8 mouse cellular contexts compared by ENCODE assay signal in genomic region chr7:44997940-44998428, GRCm38 (mm10). TPM values are rescaled to one million over a fixed set of nuclear protein-coding genes. Genes with fewer than 3 reads are reported as not detected.
DNase-seq lines count a peak whose midpoint lies in the region; ATAC-seq lines count a peak whose summit lies in the region.

No protein-coding gene starts in this region.

- DNase-seq in kidney, adult 18-20 months = no peak
- no peak for DNase-seq in embryonic facial prominence, embryonic 10.5 days (ENCODE audit: low spot score)
- no peak for DNase-seq in c-Kit-positive CD71-positive TER-119-positive erythroid progenitor cells, embryonic 14.5 days (ENCODE audit: low spot score)
- DNase-seq in B cell, adult 2 months = no peak
- no peak for DNase-seq in adrenal gland, postnatal 4 days (ENCODE audit: low spot score in 2 of 2)

- peak overlapping the region; percentile 96 for H3K4me2 ChIP-seq in kidney, embryonic 16.5 days (replicated peaks; ENCODE audit: low read depth, low read length)
- peak overlapping the region; percentile 65 for H3K4me2 ChIP-seq in hindbrain, embryonic 15.5 days
- peak overlapping the region; percentile 90 for H3K4me2 ChIP-seq in midbrain, embryonic 16.5 days (ENCODE audit: low read length)

- ATAC-seq in kidney, embryonic 16.5 days (ENCODE audit: low FRiP score, low TSS enrichment) = peak; percentile 2; the same call in 1 of the 2 replicates
- ATAC-seq in hindbrain, embryonic 15.5 days (ENCODE audit: low FRiP score, low read depth) = no peak
- peak; percentile 4; the same call in 1 of the 2 replicates for ATAC-seq in midbrain, embryonic 16.5 days

- H3K9me3 ChIP-seq in kidney, embryonic 16.5 days (ENCODE audit: low read length) = no peaks in the 10 kb centered on the region
- H3K9me3 ChIP-seq in embryonic facial prominence, embryonic 10.5 days = no peaks in the 10 kb centered on the region
- H3K9me3 ChIP-seq in hindbrain, embryonic 15.5 days = no peaks in the 10 kb centered on the region
- H3K9me3 ChIP-seq in midbrain, embryonic 16.5 days (replicated peaks; ENCODE audit: control insufficient read depth, low read length, poor library complexity, severe bottlenecking) = no peaks in the 10 kb centered on the region

- H3K4me1 ChIP-seq in kidney, embryonic 16.5 days (ENCODE audit: insufficient read depth, low read length) = peaks cover 40% of the 10 kb centered on the region
- H3K4me1 ChIP-seq in embryonic facial prominence, embryonic 10.5 days = peaks cover 36% of the 10 kb centered on the region
- H3K4me1 ChIP-seq in hindbrain, embryonic 15.5 days (replicated peaks) = peaks cover 24% of the 10 kb centered on the region
- peaks cover 19% of the 10 kb centered on the region for H3K4me1 ChIP-seq in midbrain, embryonic 16.5 days (ENCODE audit: control insufficient read depth, insufficient read depth, low read length)

- 3% methylated on average over 15 of the region's 15 CpGs for WGBS in kidney, embryonic 16.5 days
- WGBS in embryonic facial prominence, embryonic 10.5 days = 6% methylated on average over 15 of the region's 15 CpGs
- 3% methylated on average over 15 of the region's 15 CpGs for WGBS in hindbrain, embryonic 15.5 days
- WGBS in midbrain, embryonic 16.5 days = 4% methylated on average over 15 of the region's 15 CpGs

- peak overlapping the region; percentile 95 for H3K27ac ChIP-seq in kidney, embryonic 16.5 days (ENCODE audit: low read length)
- H3K27ac ChIP-seq in embryonic facial prominence, embryonic 10.5 days (replicated peaks) = peak overlapping the region; percentile 95
- H3K27ac ChIP-seq in hindbrain, embryonic 15.5 days (replicated peaks) = peak overlapping the region; percentile 51
- peak overlapping the region; percentile 78 for H3K27ac ChIP-seq in midbrain, embryonic 16.5 days (ENCODE audit: low read length)

- H3K4me3 ChIP-seq in kidney, embryonic 16.5 days (ENCODE audit: low read length) = peak overlapping the region; percentile 89
- peak overlapping the region; percentile 84 for H3K4me3 ChIP-seq in embryonic facial prominence, embryonic 10.5 days
- peak overlapping the region; percentile 45 for H3K4me3 ChIP-seq in hindbrain, embryonic 15.5 days
- H3K4me3 ChIP-seq in midbrain, embryonic 16.5 days (ENCODE audit: low read depth, low read length) = peak overlapping the region; percentile 64

- peaks cover 54% of the 10 kb centered on the region for H3K36me3 ChIP-seq in kidney, embryonic 16.5 days (ENCODE audit: insufficient read depth, low read length)
- H3K36me3 ChIP-seq in embryonic facial prominence, embryonic 10.5 days (replicated peaks) = peaks cover 73% of the 10 kb centered on the region
- H3K36me3 ChIP-seq in hindbrain, embryonic 15.5 days = peaks cover 28% of the 10 kb centered on the region
- H3K36me3 ChIP-seq in midbrain, embryonic 16.5 days (ENCODE audit: control insufficient read depth, insufficient read depth, low read length) = peaks cover 19% of the 10 kb centered on the region

- H3K27me3 ChIP-seq in kidney, embryonic 16.5 days (ENCODE audit: insufficient read depth, low read length) = no peaks in the 10 kb centered on the region
- H3K27me3 ChIP-seq in embryonic facial prominence, embryonic 10.5 days (replicated peaks; ENCODE audit: low read depth, poor library complexity, severe bottlenecking) = no peaks in the 10 kb centered on the region
- H3K27me3 ChIP-seq in hindbrain, embryonic 15.5 days = no peaks in the 10 kb centered on the region
- no peaks in the 10 kb centered on the region for H3K27me3 ChIP-seq in midbrain, embryonic 16.5 days (ENCODE audit: control insufficient read depth, insufficient read depth, low read depth, low read length)

- H3K9ac ChIP-seq in kidney, embryonic 16.5 days (replicated peaks; ENCODE audit: low read length) = peak overlapping the region; percentile 92
- H3K9ac ChIP-seq in hindbrain, embryonic 15.5 days = peak overlapping the region; percentile 53
- H3K9ac ChIP-seq in midbrain, embryonic 16.5 days (ENCODE audit: low read depth, low read length) = peak overlapping the region; percentile 82

RNA-seq across cellular contexts. Expression of gene Bcl2l12, which starts 0.5 kb away (rescaled TPM):
- polyA plus RNA-seq in kidney, embryonic 16.5 days (2015; fragmentation: Nextera tagmentation; extraction: Ambion mirVana) = 56.1 and 61.9 TPM in 2 replicates
- 87.0 and 90.7 TPM in 2 replicates for polyA plus RNA-seq in embryonic facial prominence, embryonic 10.5 days (2016; fragmentation: Nextera tagmentation; extraction: Ambion mirVana)
- polyA plus RNA-seq in hindbrain, embryonic 15.5 days (2015; fragmentation: Nextera tagmentation; extraction: Ambion mirVana) = 12.8 and 13.3 TPM in 2 replicates
- 7.0 and 8.3 TPM in 2 replicates for polyA plus RNA-seq in midbrain, embryonic 16.5 days (2015; fragmentation: Nextera tagmentation; extraction: Ambion mirVana)
- 10 to 100 TPM; 23.8 to 28.5 TPM for total RNA-seq in adrenal gland, postnatal 4 days (2021)

RNA-seq across cellular contexts. Expression of gene Irf3, which starts 0.5 kb away (rescaled TPM):
- 109 TPM in 2 replicates for polyA plus RNA-seq in kidney, embryonic 16.5 days (2015; fragmentation: Nextera tagmentation; extraction: Ambion mirVana)
- 70.3 and 77.5 TPM in 2 replicates for polyA plus RNA-seq in embryonic facial prominence, embryonic 10.5 days (2016; fragmentation: Nextera tagmentation; extraction: Ambion mirVana)
- polyA plus RNA-seq in hindbrain, embryonic 15.5 days (2015; fragmentation: Nextera tagmentation; extraction: Ambion mirVana) = 57.4 and 58.1 TPM in 2 replicates
- polyA plus RNA-seq in midbrain, embryonic 16.5 days (2015; fragmentation: Nextera tagmentation; extraction: Ambion mirVana) = 52.3 and 53.6 TPM in 2 replicates
- 100 to 1,000 TPM; 106 to 111 TPM for total RNA-seq in adrenal gland, postnatal 4 days (2021)

RNA-seq across cellular contexts. Expression of gene Prmt1, which starts 11.6 kb away (rescaled TPM):
- polyA plus RNA-seq in kidney, embryonic 16.5 days (2015; fragmentation: Nextera tagmentation; extraction: Ambion mirVana) = 681 and 701 TPM in 2 replicates
- polyA plus RNA-seq in embryonic facial prominence, embryonic 10.5 days (2016; fragmentation: Nextera tagmentation; extraction: Ambion mirVana) = 968 and 991 TPM in 2 replicates
- polyA plus RNA-seq in hindbrain, embryonic 15.5 days (2015; fragmentation: Nextera tagmentation; extraction: Ambion mirVana) = 584 and 590 TPM in 2 replicates
- polyA plus RNA-seq in midbrain, embryonic 16.5 days (2015; fragmentation: Nextera tagmentation; extraction: Ambion mirVana) = 671 and 697 TPM in 2 replicates
- 100 to 1,000 TPM; 380 to 390 TPM for total RNA-seq in adrenal gland, postnatal 4 days (2021)

RNA-seq across cellular contexts. Expression of gene Scaf1, which starts 18.2 kb away (rescaled TPM):
- 30.6 and 36.4 TPM in 2 replicates for polyA plus RNA-seq in kidney, embryonic 16.5 days (2015; fragmentation: Nextera tagmentation; extraction: Ambion mirVana)
- 46.2 and 47.9 TPM in 2 replicates for polyA plus RNA-seq in embryonic facial prominence, embryonic 10.5 days (2016; fragmentation: Nextera tagmentation; extraction: Ambion mirVana)
- polyA plus RNA-seq in hindbrain, embryonic 15.5 days (2015; fragmentation: Nextera tagmentation; extraction: Ambion mirVana) = 49.8 and 56.5 TPM in 2 replicates
- polyA plus RNA-seq in midbrain, embryonic 16.5 days (2015; fragmentation: Nextera tagmentation; extraction: Ambion mirVana) = 42.4 and 47.8 TPM in 2 replicates
- 100 to 1,000 TPM; 114 TPM for total RNA-seq in adrenal gland, postnatal 4 days (2021)

RNA-seq across cellular contexts. Expression of gene Rras, which starts 19.8 kb away (rescaled TPM):
- polyA plus RNA-seq in kidney, embryonic 16.5 days (2015; fragmentation: Nextera tagmentation; extraction: Ambion mirVana) = 42.9 and 44.1 TPM in 2 replicates
- polyA plus RNA-seq in embryonic facial prominence, embryonic 10.5 days (2016; fragmentation: Nextera tagmentation; extraction: Ambion mirVana) = 18.8 and 20.3 TPM in 2 replicates
- polyA plus RNA-seq in hindbrain, embryonic 15.5 days (2015; fragmentation: Nextera tagmentation; extraction: Ambion mirVana) = 15.5 and 16.0 TPM in 2 replicates
- polyA plus RNA-seq in midbrain, embryonic 16.5 days (2015; fragmentation: Nextera tagmentation; extraction: Ambion mirVana) = 12.2 and 12.4 TPM in 2 replicates
- 10 to 100 TPM; 58.9 to 59.7 TPM for total RNA-seq in adrenal gland, postnatal 4 days (2021)
